Mouse (Mus musculus) frontal cortex, postnatal 10 days (tissue): ENCODE data around the gene Fam227a.
A peak's percentile ranks its signal among the peaks of the same experiment; 100 is the strongest.

Experiments
- DNase-seq, 2 experiments: peaks; one replicate each; pipeline ENCODE4 v3.0.0; 2022; ENCODE audit warnings: low spot score in 2 of 2, mixed read lengths in 1 of 2

The Fam227a gene

DNA sequence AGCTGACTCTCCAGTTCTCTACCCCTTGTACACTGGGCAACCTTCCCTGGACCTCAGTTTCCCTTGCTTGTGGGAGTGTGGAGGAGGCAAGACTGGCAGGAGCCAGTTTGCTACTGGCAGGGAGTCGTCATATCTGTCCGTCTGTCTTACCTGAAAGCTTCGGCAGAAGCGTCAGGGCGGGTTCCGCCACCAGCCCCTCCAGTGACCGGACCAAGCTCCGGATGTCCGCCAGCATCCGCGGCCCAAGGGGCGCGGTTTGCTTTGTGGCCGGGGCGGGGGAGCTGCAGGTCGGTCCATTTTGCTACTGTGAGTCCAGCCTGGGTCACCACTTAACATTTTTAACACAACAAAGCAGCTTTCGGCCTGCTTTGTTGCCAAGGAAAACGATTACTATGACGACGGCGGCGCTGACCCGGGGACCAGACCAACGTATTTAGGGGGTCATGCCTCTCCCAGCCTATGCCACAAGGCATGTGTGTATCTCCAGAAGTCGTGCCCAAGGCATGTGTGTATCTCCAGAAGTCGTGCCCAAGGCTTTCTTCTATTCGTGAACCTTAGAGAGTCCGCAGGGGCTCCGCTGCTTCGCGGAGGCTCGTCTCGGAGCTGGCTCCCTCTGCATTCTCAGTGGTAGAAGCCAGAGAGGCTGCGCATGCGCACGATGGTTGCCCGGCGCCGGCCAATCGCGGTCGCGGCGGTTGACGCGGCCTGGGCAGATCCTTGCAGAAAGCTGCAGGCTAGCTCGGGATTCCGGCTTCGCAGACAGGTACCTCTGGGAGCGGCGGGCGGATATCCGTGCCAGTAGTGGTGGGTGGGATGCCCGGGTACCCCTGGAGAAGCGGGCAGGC lies at the start of gene Fam227a, which contains the start of gene Cby1:
Gene Fam227a, minus strand, starts transcription at position 426 of the 845 bp plus-strand sequence.
Gene Cby1, plus strand, starts transcription at position 669 of the 845 bp plus-strand sequence.
- peak; percentile 88 to 95 for DNase-seq

- DNase-seq: no peak
These were observed 49.6 kb upstream of the Fam227a start for GRCm38 (mm10) chr15:79708229-79708822.

- DNase-seq: no peak
These were observed 48.0 kb upstream of the Fam227a start for GRCm38 (mm10) chr15:79706603-79707214.

GRCm38 (mm10) chr15:79697558-79698187 lies 38.9 kb upstream of the Fam227a start:
- DNase-seq: no peak

- no peak for DNase-seq
These were observed 38.3 kb upstream of the Fam227a start for GRCm38 (mm10) chr15:79697011-79697410.

DNA sequence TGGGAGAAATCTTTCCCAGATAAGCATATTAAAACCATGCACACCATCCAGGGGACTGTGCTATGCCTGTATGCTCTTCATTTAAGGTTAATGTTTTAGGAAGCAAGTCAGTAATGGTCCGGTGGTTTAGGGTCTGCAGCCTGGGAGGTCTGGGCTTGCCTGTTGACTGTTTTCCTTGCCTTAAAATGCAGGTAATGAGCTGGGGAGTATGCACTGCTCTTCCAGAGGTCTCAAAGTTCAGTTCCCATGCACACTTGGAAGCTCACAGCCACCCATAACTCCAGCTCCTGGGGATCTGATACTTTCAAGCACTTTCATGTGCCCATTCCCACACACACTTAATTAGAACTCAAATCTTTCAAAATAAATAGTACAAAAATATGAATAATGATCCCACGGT lies 37.8 kb upstream of the Fam227a start:
- DNase-seq: no peak

GRCm38 (mm10) chr15:79695516-79695915 lies 36.8 kb upstream of the Fam227a start:
- DNase-seq: no peak

- DNase-seq: no peak
These were observed 35.8 kb upstream of the Fam227a start for GRCm38 (mm10) chr15:79694512-79694911.

GRCm38 (mm10) chr15:79693740-79694139 lies 35.0 kb upstream of the Fam227a start:
- DNase-seq: no peak

- DNase-seq: no peak
These were observed 33.6 kb upstream of the Fam227a start for GRCm38 (mm10) chr15:79692334-79692733.

DNA sequence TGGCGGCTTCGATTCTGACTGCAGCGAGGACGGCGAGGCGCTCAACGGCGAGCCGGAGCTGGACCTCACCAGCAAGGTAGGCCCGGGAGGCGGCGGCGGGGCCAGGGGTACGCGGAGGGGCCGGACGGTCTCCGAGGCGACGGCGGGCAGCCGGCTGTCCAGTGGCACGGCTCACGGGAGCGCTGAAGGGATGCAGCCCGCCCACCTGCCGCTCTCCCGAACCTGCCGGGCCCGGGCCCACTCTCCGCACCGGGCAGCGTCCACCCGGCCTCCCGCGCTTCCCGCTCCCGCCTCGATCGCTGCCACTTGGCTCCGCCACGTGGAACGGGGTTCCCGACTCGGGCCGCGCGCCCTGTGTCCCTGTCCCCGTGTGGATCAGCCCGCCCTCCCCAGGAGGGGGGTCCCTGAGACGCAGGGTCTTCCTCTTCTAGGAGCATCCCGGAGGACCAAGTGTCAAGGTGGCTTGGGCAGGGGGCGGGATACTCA lies 32.3 kb upstream of the Fam227a start:
- DNase-seq: peak; percentile 58 to 63

DNA sequence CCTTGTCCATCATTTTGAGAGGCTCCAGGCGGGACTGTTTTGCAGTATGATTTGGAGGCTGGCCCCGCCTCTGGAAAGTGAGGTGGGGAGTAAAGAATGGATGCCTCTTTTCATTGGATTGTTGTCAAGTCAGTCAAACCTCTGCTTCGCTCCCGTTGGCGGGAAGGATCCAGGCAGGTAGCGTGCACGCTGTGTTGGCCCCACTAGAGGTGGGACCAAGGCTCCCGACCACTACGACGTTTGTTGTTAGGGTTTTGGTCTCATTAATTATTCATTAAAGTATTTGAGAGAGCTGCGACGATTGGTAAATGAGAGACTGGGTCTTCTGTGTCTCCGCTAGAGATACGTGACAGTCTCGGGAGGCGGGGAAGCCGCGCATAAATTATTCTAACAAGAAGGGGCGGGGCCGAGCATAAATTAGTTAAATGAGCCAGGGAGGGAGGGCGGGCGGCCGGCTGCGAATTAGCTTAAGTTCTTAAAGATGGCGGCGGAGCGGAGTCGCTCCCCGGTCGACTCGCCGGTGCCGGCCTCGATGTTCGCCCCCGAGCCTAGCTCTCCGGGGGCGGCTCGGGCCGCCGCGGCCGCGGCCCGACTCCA lies 31.8 kb upstream of the Fam227a start, which contains the start of gene Gtpbp1:
Gene Gtpbp1, plus strand, starts transcription at position 420 of the 597 bp plus-strand sequence.
- peak; percentile 96 to 99 for DNase-seq

DNA sequence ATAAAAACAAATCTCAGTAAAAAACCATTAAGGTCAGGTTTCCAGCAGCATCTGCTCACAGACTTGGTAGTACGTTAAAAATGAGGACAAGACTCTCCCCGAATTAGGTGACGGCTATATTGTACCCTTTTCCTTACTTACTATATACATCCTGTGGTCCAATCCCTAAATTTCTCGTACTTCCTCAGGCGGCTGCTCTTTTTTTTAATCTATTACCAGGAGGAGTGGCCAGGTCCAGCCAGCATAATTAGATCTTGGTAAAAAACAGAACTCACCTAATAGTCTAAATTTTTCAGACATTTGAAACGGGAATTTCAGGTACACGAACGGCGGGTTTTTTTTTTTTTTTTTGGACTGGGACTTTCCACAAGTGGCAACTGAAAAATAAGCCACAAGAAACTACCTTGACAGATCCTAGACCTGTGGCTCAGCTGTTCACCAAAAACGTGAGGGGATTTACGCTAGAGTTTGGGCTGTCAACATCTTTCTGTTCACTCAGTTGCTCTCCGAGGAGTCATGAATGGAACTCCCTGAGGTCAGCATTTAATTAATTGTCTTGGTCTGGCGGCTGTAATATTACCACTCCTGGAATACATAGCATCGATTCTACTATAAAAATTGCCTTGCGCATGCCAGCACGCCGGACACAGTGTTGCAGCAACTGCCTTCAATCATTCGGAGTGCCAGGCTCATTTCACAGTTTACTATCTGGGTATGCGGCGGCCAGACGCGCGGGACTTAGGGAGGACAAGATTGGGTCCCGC lies 31.1 kb upstream of the Fam227a start:
- no peak for DNase-seq

DNA sequence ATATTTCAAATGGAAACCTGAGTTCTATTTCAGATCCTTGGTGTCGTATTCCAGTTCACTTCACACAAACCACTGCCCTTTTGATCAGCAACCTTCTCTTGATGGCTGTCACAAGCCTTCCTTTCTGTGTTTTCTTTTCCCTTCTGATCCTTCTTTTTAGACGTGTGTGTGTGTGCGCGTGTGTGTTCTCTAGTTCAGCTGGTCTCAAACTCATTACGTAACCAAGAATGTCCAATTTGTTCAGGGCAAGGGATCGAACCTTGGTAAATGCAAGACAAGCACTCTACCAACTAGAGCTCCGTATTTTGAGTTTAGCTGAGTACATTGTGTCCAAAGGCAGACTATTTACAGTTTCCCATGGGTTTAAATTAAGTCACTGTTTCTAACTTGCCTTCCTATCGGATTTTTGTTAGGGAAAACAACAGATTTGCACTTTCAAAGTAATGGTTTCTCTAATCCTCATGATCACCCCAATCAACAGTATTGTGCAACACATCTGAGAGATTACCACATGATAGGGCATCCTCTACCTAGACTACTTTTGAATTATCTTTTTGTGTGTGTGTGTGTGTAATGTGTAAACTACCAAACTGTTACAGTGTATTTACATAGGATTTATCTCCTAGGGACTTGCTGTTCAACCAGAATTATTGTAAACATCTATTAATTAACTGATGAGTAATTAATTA lies 29.7 kb upstream of the Fam227a start:
- DNase-seq: no peak

DNA sequence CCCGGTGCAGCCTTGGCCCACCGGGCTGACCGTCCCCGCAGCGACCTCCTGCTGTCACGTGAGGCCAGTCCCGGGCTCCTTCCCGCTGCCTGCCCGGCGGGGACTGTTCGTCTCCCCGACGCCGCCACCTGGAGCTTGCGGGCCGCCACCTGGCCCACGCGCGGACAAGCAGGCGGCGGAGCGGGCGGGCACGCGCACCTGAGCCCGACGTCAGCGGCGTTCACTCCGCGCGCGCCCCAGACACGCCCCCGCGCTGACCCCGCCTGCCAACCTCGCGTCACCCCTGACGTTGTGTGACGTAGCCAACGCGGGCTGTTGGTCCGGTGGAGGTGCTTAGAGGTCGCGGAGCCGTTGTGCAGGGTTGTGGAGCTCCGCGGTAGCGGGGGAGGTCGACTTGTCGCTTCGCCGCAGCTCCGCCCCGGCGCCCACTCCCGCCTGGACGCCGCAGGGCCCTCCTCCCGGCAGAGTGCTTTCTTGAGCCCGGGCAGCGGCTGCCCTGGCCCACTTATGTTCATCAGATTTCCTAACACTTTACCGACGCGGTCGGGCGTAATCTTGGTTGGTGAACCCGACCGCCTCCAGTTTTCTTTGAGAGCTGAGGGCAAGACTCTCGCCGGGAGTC lies 29.0 kb upstream of the Fam227a start, which contains the start of gene Josd1:
Gene Josd1, minus strand, starts transcription at position 274 of the 622 bp plus-strand sequence.
- peak; percentile 88 to 95 for DNase-seq

- no peak for DNase-seq
These were observed 28.4 kb upstream of the Fam227a start for GRCm38 (mm10) chr15:79687175-79687574.

DNA sequence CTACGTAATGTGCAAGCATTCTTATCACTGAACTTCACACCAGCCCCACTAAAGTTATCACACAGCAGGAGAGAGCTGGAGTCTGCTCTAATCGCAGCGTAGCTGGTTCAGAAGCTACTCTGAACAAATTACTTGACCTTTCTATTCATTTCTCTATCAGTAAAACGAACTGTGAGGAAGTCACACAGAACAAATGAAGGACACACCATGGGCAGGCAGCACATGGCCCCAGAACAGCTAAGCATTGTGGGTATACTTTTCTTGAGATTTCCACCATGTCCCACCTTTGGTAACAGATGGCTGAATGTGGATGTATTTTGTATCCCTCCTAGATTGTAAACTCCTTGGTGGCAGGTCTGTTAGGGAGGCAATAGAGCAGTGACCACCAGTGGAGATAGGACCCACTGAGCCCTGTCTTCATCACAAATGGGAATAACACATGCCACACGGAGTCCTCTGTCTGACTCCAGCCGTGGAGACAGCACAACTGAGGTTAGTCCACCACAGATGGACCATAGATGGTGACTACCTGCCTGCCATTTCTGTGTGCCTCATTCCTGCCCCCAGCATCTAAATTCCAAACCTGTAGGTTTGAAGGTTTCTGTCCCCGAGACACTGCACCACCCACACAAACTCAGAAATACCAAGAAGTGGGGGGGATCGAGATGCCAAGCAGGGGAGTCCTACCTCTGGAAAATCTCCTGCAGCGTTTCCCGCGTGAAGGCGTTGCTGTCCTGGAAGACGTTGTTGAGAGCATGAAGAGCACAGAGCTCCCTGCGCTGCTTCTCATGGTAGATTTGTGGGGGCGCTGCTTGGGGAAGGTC lies 27.5 kb upstream of the Fam227a start:
- DNase-seq: no peak

DNA sequence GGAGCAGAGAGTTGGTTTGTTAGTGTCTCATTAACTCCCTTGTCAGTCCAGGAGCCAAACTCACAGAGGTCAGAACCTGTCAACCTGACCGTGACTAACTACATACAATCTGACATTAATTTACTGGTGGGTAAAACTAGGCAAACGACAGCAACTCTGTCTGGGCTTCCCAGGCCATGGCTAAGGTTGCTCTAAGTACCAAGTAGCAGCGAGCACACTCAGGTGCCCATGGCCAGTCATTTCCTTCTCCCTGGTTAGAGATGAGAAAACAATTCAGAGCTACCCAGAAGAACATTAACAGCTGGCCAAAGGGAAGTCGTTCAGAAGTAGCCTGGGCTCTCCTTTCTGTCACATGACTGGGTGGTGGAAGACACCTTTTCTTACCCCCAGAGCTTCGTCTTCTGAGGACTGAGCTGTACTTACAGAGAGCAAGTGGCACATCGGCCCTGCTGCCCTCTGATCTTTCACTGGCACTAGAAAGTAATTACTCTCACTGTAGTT lies 26.4 kb upstream of the Fam227a start:
- no peak for DNase-seq
